In the genomic region with DNA sequence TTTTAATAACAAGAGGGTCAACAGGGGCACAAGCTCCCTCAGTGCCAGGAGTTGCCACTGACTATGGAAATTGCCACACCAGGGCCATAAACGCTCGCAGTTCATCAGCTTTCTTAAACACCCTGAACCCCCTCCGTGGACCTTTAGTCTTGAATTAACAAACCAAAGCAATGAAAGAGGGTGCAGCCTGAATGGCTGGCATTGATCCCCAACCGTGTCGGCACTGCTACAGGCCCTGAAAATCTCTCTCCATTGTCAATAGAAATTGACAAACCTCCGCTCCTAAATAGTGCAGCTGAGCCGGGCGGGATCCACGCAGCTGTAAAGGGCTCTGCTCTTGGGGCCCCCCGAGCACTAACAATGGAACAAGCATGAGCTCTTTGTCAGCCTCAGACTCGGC, we compare ENCODE assay signal across 16 mouse cellular contexts. TPM values are rescaled to one million over a fixed set of nuclear protein-coding genes. Genes with fewer than 3 reads are reported as not detected.
A peak's percentile ranks its signal among the peaks of the same experiment; 100 is the strongest.
DNase-seq lines count a peak whose midpoint lies in the region; ATAC-seq and TF ChIP-seq lines count a peak whose summit lies in the region.
"Had no signal": no experiment of that assay in that cellular context is flagged by ENCODE, and none has a peak within 500 bp of the region (broad histone marks: within the 10 kb centered on the region; RNA-seq: fewer than 3 reads in every experiment).

No protein-coding gene starts in this region.

- no peaks in the 10 kb centered on the region for H3K4me1 ChIP-seq in embryonic facial prominence, embryonic 14.5 days (ENCODE audit: control insufficient read depth, insufficient read depth, low read length)
- peaks cover 3% of the 10 kb centered on the region; the same call in 1 of the 2 replicates for H3K4me1 ChIP-seq in hindbrain, embryonic 15.5 days (replicated peaks)
- no peaks in the 10 kb centered on the region for H3K4me1 ChIP-seq in midbrain, embryonic 16.5 days (ENCODE audit: control insufficient read depth, insufficient read depth, low read length)
- no peaks in the 10 kb centered on the region for H3K4me1 ChIP-seq in thymus, adult 2 months (replicated peaks; ENCODE audit: control insufficient read depth, insufficient read depth, low read length)
- H3K4me1 ChIP-seq: kidney, embryonic 15.5 days had no signal

- WGBS in embryonic facial prominence, embryonic 14.5 days: 3% methylated on average over 11 of the region's 11 CpGs
- 3% methylated on average over 11 of the region's 11 CpGs for WGBS in hindbrain, embryonic 15.5 days
- WGBS in midbrain, embryonic 16.5 days: under 1% methylated on average over 11 of the region's 11 CpGs
- WGBS in thymus, adult 2 months: 36% methylated on average over 11 of the region's 11 CpGs

- H3K9ac ChIP-seq in embryonic facial prominence, embryonic 14.5 days (ENCODE audit: low read depth, low read length): no peak overlapping the region
- no peak overlapping the region for H3K9ac ChIP-seq in hindbrain, embryonic 15.5 days
- no peak overlapping the region for H3K9ac ChIP-seq in midbrain, embryonic 16.5 days (ENCODE audit: low read depth, low read length)
- H3K9ac ChIP-seq: kidney, embryonic 15.5 days had no signal

- no peaks in the 10 kb centered on the region for H3K36me3 ChIP-seq in embryonic facial prominence, embryonic 14.5 days (ENCODE audit: control insufficient read depth, insufficient read depth, low read length)
- H3K36me3 ChIP-seq in hindbrain, embryonic 15.5 days: no peaks in the 10 kb centered on the region
- H3K36me3 ChIP-seq in midbrain, embryonic 16.5 days (ENCODE audit: control insufficient read depth, insufficient read depth, low read length): no peaks in the 10 kb centered on the region
- no peaks in the 10 kb centered on the region for H3K36me3 ChIP-seq in thymus, adult 2 months (ENCODE audit: control insufficient read depth, insufficient read depth, low read length)
- H3K36me3 ChIP-seq: kidney, embryonic 15.5 days had no signal

- no peak for TF ChIP-seq CTCF in thymus, adult 2 months (IDR thresholded peaks at IDR 0.05; ENCODE audit: borderline replicate concordance, control insufficient read depth, extremely low read depth, insufficient read depth, low read length, poor library complexity)

- ATAC-seq in embryonic facial prominence, embryonic 14.5 days (ENCODE audit: low read depth): peak; percentile 65; the same call in 1 of the 2 replicates
- ATAC-seq in hindbrain, embryonic 15.5 days (ENCODE audit: low FRiP score, low read depth): no peak
- peak; percentile 42; the same call in 1 of the 2 replicates for ATAC-seq in midbrain, embryonic 16.5 days

- H3K4me2 ChIP-seq in embryonic facial prominence, embryonic 14.5 days (ENCODE audit: low read depth, low read length): no peak overlapping the region
- peak overlapping the region; percentile 15; the same call in 1 of the 2 replicates for H3K4me2 ChIP-seq in hindbrain, embryonic 15.5 days
- no peak overlapping the region for H3K4me2 ChIP-seq in midbrain, embryonic 16.5 days (ENCODE audit: low read length)
- H3K4me2 ChIP-seq: kidney, embryonic 15.5 days; liver, embryonic 11.5 days had no signal

- no peak for TF ChIP-seq POLR2A in thymus, adult 2 months (IDR thresholded peaks at IDR 0.05; ENCODE audit: control insufficient read depth, extremely low read depth, insufficient read depth, low read length, poor library complexity)

- H3K27me3 ChIP-seq in embryonic facial prominence, embryonic 14.5 days (replicated peaks; ENCODE audit: control insufficient read depth, insufficient read depth, low read length): peaks cover 58% of the 10 kb centered on the region
- H3K27me3 ChIP-seq in hindbrain, embryonic 15.5 days: peaks cover 62% of the 10 kb centered on the region
- H3K27me3 ChIP-seq in midbrain, embryonic 16.5 days (ENCODE audit: control insufficient read depth, insufficient read depth, low read depth, low read length): peaks cover 39% of the 10 kb centered on the region
- no peaks in the 10 kb centered on the region for H3K27me3 ChIP-seq in thymus, adult 2 months (ENCODE audit: control insufficient read depth, insufficient read depth, low read length)

- no peak overlapping the region for H3K4me3 ChIP-seq in embryonic facial prominence, embryonic 14.5 days (ENCODE audit: low read depth, low read length)
- H3K4me3 ChIP-seq in hindbrain, embryonic 15.5 days: no peak overlapping the region
- no peak overlapping the region for H3K4me3 ChIP-seq in midbrain, embryonic 16.5 days (ENCODE audit: low read depth, low read length)
- no peak overlapping the region for H3K4me3 ChIP-seq in thymus, adult 2 months (ENCODE audit: control insufficient read depth, insufficient read depth, low read length)
- H3K4me3 ChIP-seq: kidney, embryonic 15.5 days had no signal

- DNase-seq in R1 (ENCODE audit: low read depth, low spot score): peak; percentile 50
- DNase-seq in embryonic facial prominence, embryonic 14.5 days (ENCODE audit: low spot score): no peak
- DNase-seq in cerebellum, postnatal 25 days: no peak
- no peak for DNase-seq in kidney, adult 8-10 months
- no peak for DNase-seq in adrenal gland, adult (ENCODE audit: inconsistent age in 2 of 2, low spot score in 1 of 2)
- no peak for DNase-seq in thymus, adult 2 months
- DNase-seq: B cell, adult 2 months; cerebellum, adult 11 months; gastrocnemius, postnatal 10 days; heart, postnatal 10 days; lung, postnatal 36 days had no signal

- no peaks in the 10 kb centered on the region for H3K9me3 ChIP-seq in embryonic facial prominence, embryonic 14.5 days (ENCODE audit: control insufficient read depth, low read length)
- no peaks in the 10 kb centered on the region for H3K9me3 ChIP-seq in hindbrain, embryonic 15.5 days
- H3K9me3 ChIP-seq in midbrain, embryonic 16.5 days (replicated peaks; ENCODE audit: control insufficient read depth, low read length, poor library complexity, severe bottlenecking): no peaks in the 10 kb centered on the region
- H3K9me3 ChIP-seq: kidney, embryonic 15.5 days had no signal

- no peak overlapping the region for H3K27ac ChIP-seq in embryonic facial prominence, embryonic 14.5 days (replicated peaks; ENCODE audit: low read depth, low read length)
- H3K27ac ChIP-seq in hindbrain, embryonic 15.5 days (replicated peaks): no peak overlapping the region
- H3K27ac ChIP-seq in midbrain, embryonic 16.5 days (ENCODE audit: low read length): no peak overlapping the region
- H3K27ac ChIP-seq in thymus, adult 2 months (ENCODE audit: control insufficient read depth, insufficient read depth, low read length): no peak overlapping the region
- H3K27ac ChIP-seq: kidney, embryonic 15.5 days had no signal

RNA-seq across cellular contexts. Expression of gene Fezf1, which starts 24.8 kb away (rescaled TPM):
- polyA plus RNA-seq in embryonic facial prominence, embryonic 14.5 days (2014; fragmentation: Nextera tagmentation; extraction: Ambion mirVana): 4.5 and 4.9 TPM in 2 replicates
- not detected in 2 replicates for polyA plus RNA-seq in hindbrain, embryonic 15.5 days (2015; fragmentation: Nextera tagmentation; extraction: Ambion mirVana)
- polyA plus RNA-seq in midbrain, embryonic 16.5 days (2015; fragmentation: Nextera tagmentation; extraction: Ambion mirVana): 4.7 and 8.9 TPM in 2 replicates
- 0.15 and 0.46 TPM in 2 replicates for polyA plus RNA-seq in thymus, adult 2 months (2012; rRNA removed)
- polyA plus RNA-seq: kidney, embryonic 15.5 days; liver, embryonic 11.5 days; stomach, embryonic 16.5 days had no signal
